Mouse (Mus musculus) left cerebral cortex, adult 18-20 months (tissue): ENCODE data around the gene Ckap4. TPM values are rescaled to one million over a fixed set of nuclear protein-coding genes. Genes with fewer than 3 reads are reported as not detected.
"Not testable (repeated sequence)": the region's sequence is repeated elsewhere in the genome, so short reads cannot be mapped to it uniquely, and the experiment has no call there.

Experiments used
- DNase-seq, 2 experiments: peaks; one replicate each; pipeline ENCODE4 v3.0.0; 2021 to 2022; ENCODE audit warnings: low spot score in 2 of 2, mixed read lengths in 1 of 2
- total RNA-seq, 2 experiments: library from RNA; stranded (reverse); gene quantifications; 2 replicates each; pipeline ENCODE4 v1.2.3; 2021

Ckap4 gene
- total RNA-seq, 2 experiments from 2014 or later: 21.4 to 22.6 TPM

DNA sequence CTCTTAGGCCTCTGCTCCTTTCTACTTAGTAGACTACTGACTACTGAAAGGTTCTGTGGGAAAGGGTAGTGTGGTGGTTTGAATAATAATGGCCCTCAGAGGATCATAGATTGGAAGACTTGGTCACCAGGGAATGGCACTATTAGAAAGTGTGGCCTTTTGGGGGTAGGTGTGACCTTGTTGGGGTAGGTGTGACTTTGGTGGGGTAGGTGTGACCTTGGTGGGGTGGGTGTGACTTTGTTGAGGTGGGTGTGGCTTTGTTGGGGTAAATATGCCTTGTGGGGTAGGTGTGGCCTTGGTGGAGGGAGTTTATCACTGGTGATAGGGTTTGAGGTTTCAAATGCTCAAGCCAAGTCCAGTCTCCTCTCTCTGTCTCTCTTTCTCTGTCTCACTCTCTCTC, 21.1 kb downstream of the Ckap4 start:
- no peak for DNase-seq

DNA sequence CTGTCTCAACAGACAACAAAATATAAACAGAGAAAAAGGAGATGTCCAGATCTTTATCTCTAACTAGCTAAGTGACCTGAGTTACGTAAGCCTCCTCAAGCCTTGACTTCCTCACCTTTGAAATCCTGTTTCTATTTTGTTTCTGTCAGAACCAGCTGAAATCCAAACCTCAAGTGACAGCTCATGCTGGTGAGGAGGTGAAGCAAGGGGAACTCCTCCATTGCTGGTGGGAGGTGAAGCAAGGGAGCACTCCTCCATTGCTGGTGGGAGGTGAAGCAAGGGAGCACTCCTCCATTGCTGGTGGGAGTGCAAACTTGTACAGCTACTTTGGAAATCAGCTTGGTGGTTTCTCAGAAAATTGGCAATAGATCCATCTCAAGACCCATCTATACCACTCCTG, 25.3 kb downstream of the Ckap4 start:
- no peak for DNase-seq

DNA sequence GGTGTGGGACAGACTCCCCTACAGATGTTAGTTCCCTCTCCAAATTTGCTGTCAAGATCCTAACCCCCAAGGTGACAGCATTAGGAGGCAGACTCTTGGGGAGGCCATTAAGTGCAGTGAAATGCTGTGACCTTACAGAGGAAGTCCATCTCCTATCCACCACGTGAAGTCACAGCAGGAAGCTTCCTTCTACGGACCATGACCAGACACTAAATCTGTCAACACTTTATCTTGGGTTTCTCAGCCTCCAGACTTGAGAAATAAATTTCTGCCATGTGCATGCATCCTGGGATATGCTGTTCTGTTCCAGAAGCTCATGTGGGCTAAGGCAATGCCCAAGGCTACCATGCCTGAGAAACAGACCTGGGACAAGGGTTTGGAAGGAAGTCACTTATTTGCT, 35.0 kb downstream of the Ckap4 start:
- no peak for DNase-seq

DNA sequence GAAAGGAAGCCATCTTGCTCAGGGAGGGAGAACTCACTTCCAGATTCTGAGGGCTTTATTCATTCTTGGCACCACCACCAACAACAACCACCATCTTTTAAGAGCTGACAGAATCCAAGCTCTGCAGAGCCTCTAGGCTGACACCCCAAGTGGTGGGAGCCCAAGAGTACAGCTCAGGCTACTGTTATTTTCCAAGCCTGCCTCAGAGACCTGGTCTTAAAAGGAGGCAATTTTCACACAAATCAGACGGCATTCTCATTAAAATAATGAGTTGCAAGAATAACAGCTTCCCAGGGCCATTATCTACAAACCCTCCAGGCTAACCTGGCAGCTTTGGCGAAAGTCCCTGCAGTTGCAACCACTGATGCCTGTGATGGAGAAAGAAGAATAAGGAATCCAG, 37.1 kb downstream of the Ckap4 start:
- no peak for DNase-seq

DNA sequence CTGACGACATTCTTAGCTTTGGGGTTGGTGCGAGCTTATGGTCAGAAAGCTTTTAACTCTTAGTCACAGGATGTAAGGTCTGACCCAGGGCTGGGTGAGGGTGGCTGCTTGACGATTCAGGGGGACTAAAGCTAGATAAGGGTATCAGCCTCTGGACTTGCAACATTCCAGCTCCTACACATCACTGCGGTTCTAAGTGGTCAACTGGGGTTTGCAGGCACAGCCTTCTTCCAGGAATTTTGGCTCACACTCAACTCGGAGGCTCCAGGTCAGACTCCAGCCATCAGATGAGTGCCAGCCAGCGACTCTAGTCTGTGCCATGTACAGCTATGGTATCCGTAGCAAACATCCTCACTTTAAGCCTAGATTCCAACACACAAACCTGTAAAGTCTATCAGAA, 39.4 kb downstream of the Ckap4 start:
- DNase-seq: no peak

DNA sequence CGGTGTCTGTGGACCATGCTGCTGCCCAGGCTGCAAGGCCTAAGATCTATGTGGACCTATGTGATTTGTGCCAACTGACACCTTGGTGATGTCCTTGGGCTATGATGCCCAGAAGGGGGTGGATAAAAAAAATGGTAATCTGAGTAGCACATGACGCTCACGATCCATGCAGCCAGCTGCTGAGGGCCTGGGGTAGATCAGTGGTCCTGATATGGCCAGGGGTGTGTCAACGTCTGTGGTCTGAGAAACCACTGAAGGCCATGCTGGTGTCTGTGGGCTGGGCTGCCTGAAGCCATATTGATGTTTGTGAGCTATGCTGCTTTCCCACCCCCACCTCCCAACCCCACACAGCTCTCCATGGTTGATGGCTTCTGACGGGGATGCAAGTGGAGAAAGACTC, 43.7 kb downstream of the Ckap4 start:
- no peak for DNase-seq

DNA sequence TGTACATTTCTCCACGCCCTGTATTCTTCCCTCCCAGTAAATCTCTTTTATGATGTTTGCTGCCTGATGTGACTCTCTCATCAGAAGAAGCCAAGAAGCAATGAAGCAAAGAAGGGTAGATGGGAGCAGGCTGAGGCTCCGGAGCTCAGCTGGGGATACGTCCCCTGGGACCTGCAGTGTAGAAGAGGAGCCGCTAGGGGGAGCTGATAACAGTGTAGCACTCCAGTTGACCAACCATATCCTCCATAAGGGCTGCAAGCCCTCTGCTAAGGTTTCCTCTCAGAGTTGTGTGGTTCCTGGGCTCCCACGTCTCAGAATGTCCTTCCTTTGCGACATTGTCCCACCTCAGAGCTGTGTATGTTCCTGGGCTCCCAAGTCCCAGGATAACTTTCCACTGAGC, 45.5 kb downstream of the Ckap4 start:
- DNase-seq: peak; percentile 18 to 47

DNA sequence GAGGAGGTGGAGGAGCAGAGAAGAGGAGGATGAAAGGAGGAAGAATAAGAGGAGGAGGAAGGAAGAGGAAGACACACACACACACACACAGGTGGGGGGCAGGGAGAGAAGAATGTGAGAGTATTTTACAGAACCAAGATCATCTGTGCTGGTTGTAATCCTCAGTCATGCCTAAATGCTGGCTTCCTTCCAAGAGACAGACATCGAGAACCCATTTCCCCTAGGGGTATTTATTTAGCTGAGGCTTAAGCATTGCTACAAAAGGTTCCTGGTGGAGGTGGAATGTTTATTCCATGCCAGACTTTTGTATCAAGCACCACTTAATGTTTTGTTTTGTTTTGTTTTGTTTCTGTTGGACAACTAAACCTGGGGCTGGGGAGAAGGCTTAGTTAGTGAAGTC, 49.2 kb downstream of the Ckap4 start:
- no peak for DNase-seq

DNA sequence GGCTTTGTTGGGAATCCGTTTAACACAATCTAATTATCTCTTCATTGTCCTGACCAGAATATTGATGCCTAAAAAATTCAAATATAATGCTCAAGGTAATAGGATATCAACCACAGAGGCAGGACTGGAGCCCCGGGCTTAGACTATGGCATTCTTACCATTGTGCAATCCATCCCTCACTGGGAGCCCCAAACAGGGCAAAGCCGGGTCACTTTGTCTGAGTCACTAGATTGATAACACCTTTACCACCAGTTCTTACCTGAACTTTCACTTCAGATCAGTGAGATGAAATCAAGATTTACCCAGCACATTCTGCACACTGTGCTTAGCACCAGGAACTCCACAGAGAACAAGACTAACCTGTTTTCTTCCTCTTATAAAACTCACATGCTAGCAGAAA, 50.3 kb downstream of the Ckap4 start:
- DNase-seq: no peak

DNA sequence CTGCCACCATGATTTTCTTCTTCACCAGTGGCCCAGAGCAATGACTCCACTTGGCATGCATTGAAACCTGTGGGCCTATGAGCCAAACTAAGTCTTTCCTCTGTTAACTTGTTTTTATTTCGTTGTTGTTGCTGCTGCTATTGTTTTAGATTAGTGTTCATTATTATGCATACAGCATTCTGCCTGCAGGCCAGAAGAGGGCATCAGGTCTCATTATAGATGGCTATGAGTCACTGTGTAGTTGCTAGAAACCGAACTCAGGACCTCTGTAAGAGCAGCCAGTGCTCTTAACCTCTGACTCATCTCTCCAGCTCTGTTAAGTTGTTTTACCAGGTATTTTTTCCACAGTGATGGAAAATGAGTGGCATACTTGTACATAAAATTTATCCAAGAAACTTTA, 50.8 kb downstream of the Ckap4 start:
- DNase-seq: no peak

DNA sequence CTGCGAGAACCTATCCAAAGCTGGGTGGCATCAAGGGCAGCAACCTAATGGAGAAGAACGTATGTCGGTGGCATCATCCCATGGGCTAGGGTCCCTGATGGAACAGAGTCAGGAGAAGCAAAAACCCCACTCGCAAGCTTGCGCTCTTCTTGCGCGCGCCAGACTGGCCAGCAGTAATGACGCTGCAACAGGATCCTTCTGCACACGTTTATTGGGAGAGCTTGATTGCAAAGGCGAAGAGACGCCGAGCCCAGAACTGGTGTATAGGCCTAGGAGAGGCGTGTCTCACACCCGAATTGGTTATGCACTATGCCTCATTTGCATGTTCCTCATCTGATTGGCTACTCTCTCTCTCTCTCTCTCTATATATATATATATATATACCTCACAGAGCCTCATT, 51.4 kb downstream of the Ckap4 start:
- not testable (repeated sequence) for DNase-seq

DNA sequence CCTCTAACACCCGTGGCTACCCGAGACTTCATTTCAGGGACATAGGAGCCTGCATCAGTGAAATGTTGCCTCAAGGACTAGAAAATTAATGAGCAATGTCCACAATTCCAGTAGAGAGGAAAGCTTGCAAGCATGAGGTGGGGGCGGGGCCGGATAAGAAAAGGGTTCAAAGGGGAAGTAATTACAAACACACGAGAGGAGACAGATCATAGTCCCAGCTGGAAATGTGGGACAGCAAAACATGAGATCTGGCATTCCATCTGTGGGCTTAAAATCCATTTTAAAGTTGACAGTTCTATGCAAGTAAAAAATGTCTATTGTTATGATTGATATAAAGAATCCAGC, 52.6 kb downstream of the Ckap4 start:
- no peak for DNase-seq

DNA sequence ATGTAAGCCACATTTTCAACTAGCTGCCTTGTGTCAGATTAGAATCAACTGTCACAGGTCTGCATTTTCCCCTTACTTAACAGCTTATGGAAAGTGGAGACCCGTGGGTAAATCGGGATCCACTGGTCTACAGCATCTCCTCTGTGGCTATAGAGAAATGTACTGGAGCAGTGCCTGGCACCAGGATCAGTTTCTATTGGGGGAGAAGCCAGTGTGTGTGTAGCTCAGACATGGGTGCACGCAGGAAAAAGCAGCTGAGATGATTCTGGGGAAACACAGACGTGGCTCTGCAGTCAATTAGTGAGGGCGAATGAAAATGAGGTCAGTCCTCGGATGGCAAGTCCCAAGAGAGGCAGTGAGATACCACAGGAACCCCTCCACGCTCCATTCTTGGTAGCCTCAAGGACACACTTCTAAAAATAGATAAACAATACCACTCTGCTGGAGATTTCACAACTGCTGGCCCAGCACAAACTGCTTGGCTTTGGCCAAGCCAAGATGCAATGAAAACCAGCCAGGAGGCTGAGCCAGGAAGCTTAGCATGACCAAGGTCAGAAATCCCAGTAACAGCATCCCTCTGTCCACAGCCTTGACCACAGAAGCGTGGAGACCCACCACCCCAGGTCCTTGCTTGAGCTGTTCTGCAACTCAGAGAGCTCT, 53.1 kb downstream of the Ckap4 start:
- no peak for DNase-seq

DNA sequence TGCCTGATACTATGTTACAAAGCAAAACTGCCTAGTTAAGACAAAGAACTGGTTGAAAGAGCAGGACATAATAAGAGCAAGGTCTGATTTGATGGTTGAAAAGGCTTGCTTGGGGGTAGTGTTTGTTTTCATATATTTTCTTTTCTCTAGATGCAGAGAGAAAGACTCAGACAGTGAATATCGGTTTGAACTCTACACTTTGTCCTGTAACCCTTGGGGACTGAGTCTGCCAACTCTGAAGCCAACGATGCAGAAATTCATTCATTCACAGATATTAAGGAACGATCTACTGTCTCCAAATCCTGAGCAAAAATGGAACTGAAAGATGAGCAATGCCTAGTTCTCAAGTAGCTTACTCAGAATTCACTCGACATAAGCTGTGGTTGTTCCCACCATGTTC, 53.7 kb downstream of the Ckap4 start:
- no peak for DNase-seq

DNA sequence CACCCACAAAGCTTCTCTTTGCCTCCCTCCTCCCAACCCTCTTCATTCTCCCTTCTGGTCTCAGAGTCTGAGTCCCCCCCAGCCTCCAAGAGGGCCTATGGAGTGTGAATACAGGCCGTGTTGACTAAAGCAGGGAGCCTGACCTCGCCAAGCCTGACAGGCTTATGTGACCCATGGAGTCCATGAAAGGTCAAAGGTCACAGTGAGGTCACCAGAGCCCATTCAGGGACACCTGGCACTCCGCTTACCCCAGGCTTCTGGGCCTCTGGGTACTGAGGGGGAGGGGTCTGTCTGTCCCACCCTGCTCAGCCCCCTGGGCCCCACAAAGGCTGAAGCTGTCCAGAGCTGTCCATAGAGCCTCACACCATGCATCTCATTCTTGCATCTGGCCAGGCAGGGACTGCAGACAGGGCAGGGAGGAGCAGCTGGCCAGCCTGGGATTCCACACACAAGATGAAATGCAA, 56.2 kb downstream of the Ckap4 start:
- no peak for DNase-seq

DNA sequence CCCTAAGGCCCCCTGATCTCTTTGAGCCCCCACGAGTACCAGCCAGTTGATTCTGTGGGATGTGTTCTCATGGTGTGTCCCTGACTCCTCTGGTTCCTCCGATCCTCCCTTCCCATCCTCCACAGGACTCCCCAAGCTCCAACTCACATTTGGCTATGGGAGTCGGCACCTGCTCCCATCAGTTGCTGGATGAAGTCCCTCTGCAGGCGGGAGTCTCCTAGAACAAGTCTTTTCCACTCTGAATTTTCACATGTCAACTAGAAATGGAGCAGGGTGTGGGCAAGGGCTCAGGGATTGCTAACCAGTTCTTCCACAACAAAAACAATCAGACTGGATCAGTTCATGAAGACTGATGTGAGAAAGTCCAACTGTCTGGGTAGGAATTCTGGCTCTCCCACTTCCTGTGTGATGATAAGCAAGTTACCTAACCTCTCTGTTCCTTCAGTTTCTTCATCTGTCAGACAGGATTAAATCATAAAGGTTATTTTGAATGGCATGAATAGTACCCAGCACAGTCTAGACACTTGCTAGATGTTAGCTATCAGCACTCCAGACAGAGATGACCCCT, 56.7 kb downstream of the Ckap4 start:
- DNase-seq: no peak

Other genes with a start within 250 kb of the Ckap4 start
- 10 to 100 TPM; 87.8 to 89.7 TPM for gene Nuak1, start 93.5 kb downstream of the Ckap4 start, total RNA-seq
- 10 to 100 TPM; 22.4 to 25.2 TPM for gene Tcp11l2, start 42.6 kb upstream of the Ckap4 start, total RNA-seq
- gene Polr3b, start 88.2 kb upstream of the Ckap4 start, total RNA-seq: 10 to 100 TPM; 15.0 to 16.3 TPM
- gene Rfx4, start 222.0 kb upstream of the Ckap4 start, total RNA-seq: 10 to 100 TPM; 10.1 to 12.5 TPM